Mouse (Mus musculus): Measurements from ENCODE around the gene B3gnt5.
"Not testable (repeated sequence)": the region's sequence is repeated elsewhere in the genome, so short reads cannot be mapped to it uniquely, and the experiment has no call there.

The B3gnt5 gene

DNA sequence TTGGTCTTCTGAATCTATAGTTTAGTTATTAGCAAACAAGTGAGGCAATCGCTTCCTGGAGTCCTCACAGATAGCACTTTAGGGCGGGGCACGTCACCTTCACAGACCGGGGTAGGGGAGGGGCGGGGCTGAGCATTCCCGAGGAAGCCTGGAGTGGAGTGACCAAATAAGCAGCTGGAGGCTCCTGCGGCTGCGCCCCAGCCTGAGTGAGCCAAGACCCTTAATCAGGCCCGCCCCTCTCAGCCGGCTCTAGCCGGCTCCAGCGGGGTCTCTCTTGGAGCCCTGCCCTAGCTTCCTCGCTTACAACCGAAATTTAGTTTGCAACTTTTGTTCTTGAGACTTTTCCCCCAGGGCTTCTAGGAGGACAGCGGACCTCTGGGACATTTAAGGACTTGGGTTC, at the start of gene B3gnt5:
TSS of gene B3gnt5 (plus strand) at position 135 of the 400 bp plus-strand sequence.
- DNase-seq, result no peak

DNA sequence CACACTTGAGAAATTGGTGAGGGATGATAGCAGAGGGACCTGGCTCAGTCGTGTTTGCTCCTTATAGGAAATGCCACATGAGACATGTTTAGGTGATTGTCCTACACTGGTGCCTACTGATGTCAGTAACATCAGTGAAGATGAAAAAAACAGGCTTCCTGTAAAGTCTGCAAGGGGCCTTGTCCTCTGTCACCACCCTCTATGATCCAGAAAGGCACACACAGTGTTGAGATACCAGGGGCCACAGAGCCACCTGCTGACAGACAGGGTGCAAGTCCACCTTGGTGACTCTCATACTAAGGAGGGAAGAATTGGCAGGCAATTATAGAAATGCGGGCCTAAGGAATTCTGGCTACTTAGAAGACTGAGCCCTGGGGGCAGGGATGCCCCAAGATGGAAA, 39.0 kb upstream of the B3gnt5 start:
- DNase-seq, result no peak

DNA sequence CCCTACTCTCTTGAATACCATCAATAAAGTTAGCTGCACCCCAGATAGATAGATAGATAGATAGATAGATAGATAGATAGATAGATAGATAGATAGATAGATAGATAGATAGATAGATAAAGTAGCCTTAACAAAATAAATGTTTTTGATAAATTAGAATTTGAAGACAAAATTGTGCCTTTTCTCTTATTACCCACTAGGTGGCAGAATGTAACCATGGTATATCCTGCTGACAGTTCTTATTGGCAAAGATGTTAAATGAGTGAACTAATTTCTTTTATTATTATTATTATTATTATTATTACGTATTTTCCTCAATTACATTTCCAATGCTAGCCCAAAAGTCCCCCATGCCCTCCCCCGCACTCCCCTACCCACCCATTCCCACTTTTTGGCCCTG, 35.9 kb upstream of the B3gnt5 start:
- not testable (repeated sequence) for DNase-seq

DNA sequence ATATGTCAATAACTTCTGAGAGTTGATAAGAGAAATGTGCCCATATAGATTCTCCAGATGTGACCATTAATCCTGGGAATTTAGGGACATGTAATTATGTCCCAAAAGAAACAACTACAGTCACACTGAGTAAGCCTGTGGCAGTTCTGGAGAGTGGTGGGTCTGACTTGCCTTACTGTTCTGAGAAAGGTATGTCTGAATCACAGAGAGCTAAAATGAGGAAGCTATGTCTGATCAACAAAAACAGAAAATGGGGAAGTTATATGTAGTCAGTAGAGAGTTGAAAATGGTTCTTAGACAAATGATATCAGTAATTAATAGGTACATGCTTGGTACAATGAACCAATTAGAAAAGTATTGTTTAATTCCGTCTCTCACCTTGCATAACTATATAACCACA, 27.1 kb upstream of the B3gnt5 start:
- no peak for DNase-seq

DNA sequence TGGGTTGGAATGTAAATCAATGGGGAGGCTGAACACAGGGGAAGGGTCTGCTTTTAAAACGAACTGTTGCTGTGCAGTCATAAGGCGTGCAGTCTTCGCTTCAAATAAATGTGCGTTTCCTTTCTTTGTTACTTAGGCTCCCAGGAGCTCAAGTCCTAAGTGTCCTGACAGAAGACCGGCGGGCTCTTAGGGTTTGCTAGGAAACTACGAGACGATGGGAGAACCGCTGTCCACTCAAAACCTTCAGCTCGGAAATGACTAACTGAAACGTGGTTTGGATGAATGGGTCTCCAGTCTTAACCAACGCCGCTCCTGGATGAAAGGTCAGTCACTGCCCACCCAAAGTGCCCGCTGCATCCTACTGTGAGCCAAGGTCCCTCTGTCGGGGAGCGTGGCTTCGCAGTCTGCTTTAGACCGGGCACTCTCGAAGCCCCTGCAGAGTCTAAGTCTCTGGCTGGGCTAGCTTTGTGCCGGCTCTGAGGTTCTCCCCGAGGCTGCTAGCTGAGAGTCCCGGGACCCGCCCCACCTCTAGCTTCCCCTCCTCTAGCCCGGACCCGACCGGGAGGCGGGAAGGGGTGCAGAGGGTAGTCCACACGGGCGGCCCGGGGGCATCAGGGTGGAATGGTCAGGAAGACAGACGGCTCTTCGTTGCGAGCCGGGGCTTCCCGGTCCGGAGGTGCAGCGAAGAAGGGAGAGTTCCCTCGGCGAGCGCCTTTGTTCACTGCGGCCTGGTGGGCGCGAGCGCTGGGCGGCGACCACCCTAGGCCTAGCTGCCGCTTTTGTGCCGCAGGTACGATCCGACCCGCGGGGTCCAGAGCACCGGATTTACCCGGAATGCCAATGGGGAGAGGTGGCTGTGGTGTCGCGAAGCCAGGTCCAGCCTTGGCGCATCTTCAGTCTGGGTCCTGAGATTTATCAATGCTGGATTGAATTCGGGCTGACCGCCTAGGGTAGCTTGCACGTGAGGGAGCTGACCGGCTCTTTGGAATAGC, 793 bp downstream of the B3gnt5 start:
- no peak for DNase-seq

DNA sequence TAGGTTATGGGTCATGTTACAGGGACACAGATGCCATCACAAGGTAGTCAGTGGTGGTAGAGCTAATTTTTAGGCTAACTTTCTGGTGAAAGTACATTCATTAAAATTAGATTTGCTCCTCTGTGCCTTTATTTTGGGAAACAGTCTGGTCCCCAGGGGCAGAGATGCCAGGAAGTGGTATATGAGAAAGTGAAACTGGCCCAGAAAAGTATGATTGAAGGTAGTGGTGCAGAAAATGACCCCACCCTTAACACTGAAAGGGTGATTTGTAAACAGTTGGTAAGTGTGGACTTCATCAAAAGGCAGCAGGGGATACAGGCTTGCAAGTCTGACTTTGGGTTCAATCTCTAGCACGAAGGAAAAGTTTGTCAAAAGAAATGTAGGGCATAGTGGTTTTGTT, 1.7 kb downstream of the B3gnt5 start:
- DNase-seq, result no peak

DNA sequence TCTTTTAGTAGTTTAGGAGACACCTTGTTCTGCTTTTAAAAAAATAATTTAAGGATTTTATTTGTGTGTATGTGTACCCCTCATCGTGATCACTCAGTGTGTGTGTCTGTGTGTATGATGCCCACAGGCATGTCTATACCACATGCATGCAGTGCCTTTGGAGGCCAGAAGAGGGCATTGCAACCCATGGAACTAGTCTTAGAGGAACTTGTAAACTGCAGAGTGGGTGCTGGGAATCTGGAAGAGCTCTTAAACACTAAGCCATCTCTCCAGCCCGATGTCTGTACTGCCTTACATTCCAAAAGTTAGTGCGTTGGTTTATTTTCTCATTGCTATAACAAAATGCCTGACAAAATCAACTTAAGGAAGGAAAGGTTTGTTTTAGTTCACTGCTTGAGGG, 6.1 kb downstream of the B3gnt5 start:
- DNase-seq, result no peak

DNA sequence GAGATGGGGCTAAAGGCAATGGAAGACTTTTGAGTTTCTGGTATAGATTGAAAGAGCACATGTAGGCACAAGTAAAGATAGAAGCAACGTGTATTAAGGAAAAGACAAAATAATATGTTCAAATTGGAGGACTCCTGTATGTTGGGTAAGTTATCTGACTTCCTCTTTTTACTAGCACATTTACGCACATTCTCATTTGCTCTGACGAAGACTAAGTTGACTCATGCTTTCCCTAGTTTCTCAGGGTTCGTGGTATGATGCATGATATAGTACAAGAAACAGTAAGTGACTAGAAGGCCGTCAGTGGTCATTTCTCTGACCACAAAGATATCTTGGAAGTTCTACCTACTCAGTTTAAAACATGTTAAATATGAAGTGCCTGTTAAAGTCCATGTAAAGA, 8.0 kb downstream of the B3gnt5 start:
- no peak for DNase-seq

DNA sequence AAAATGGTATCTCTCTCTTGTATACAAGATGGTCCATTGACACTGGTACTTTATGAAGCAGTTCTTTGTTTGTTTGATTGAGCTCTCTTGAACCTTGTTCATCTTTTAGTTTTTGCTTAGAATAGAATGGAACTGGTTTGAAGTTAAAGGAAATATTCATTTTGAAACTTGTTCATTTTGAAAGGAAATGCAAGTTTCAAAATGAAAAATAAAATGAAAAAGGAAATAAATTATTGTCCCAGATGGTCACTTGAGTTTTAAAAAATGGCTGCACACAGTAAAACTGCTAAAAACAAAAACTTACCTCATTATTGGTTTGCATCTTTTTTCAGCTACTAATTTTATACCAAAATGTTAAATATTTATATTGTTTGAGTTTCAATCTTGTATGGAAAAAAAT, 12.0 kb downstream of the B3gnt5 start:
- DNase-seq, result no peak

DNA sequence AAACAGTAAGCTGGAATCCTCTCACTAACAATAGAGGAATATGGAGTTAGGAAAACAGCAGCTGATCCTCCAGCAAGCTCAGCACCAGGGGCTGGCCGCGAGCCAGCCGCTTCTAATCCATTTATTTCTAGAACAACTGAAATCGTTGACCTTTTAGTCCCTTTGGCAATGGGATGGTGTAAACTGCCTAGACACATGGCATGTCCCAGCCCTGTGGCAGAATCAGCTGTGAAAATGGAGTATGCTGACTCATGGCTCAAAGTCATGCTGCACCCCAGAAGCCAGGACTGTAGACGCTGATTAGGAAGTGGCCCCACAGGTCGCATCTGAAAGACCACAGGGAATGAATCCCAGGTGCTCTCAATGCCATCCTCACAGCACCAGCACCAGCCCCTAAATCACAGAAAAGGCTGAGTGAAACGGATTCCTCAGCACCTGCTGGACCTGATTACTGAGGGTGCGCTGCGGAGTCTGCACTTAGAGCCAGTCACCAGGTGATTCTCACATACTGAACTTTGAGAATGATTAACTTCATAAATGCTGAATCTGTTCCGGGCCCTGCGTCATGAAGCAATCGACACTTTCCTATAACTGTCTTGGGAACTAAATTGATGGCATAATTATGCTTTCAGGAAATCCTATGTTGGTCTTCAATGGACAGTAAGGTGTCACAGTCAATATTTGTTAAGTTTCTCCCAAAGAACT, 26.5 kb downstream of the B3gnt5 start:
- DNase-seq, result no peak

DNA sequence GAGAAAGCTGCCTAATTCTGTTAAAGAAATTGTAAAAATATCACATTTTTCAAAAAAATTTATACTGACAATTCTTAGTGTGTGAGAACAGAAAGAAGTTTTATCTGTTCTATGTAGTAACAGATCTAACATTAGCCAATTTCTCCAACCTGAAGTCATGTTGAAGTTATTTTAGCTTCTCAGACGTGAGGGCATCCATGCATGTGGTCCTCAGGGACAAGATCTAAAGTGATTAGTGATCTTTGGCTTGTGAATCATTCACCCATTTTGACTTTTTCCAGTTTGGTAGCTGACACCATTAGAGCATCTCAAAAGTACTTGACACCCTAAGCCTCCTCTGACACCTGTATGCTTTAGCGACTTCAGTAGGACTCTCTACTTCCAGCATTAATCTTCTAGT, 29.9 kb downstream of the B3gnt5 start:
- no peak for DNase-seq

DNA sequence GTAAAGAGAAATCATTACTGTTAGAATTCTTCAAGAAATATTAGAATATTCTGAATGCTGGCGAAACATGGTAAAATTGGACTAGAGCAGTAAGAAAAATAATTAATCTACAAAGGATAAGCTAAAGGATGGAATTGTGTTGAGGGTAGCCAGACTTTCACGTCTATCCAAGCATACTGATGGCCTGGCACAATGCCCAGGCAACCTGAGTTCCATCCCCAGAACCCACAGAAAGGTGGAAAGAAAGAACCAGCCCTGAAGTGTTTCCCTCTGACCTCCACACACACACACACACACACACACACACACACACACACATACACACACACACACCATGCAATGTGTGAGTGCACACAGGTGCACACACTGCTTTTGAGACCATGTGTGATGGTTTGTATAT, 58.8 kb downstream of the B3gnt5 start:
- DNase-seq, result no peak
